Mouse (Mus musculus) kidney, postnatal 14 days (tissue): ENCODE data around the gene L3mbtl2.
"Not testable (repeated sequence)": the region's sequence is repeated elsewhere in the genome, so short reads cannot be mapped to it uniquely, and the experiment has no call there.

Source experiments
- DNase-seq: peaks from one replicate; pipeline ENCODE4 v3.0.0; 2022; ENCODE audit warnings: mixed read lengths

Gene L3mbtl2

DNA sequence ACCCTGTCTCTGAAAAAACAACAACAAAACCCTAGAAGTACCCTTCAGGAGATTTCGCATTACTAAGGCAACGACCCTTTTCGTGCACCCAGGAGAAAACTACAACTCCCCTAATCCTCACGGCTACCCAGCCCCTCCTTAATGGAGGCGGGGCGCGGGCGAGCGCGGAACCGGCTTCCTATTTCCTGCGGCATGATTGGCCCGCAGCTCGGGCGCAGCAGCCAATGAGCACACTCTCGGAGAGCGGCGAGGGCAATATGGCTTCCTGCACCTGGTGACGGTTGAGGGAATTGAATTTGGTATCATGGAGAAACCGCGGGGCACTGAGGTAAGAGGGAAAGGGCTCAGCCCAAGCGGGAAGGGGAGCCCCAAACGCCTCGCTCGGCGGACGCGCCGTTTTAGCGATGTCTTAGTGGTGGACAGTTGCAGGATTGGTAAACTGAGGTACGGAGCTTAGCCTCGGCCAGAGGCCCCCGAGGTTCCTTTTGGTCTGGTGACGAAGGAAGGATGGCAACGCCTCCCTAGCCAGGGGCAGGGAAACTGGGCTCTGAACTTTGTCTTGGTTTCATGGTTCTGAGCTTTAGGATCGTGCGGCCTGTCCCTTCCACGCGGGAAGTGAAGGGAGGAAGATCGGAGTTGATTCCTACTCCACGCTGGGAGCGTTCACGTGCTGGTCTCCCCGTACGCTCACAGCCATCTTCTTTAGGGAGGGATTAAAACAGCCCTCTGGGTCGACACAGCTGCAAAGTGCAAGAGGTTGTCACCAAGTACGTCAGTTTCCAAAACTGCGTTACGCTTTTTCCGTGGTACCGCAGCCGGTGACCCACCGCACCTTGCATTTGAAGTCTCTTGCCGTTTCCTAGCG, at the start of gene L3mbtl2:
Gene L3mbtl2 (plus strand): TSS at position 193 of the 865 bp plus-strand sequence.
- DNase-seq, result peak; percentile 94

DNA sequence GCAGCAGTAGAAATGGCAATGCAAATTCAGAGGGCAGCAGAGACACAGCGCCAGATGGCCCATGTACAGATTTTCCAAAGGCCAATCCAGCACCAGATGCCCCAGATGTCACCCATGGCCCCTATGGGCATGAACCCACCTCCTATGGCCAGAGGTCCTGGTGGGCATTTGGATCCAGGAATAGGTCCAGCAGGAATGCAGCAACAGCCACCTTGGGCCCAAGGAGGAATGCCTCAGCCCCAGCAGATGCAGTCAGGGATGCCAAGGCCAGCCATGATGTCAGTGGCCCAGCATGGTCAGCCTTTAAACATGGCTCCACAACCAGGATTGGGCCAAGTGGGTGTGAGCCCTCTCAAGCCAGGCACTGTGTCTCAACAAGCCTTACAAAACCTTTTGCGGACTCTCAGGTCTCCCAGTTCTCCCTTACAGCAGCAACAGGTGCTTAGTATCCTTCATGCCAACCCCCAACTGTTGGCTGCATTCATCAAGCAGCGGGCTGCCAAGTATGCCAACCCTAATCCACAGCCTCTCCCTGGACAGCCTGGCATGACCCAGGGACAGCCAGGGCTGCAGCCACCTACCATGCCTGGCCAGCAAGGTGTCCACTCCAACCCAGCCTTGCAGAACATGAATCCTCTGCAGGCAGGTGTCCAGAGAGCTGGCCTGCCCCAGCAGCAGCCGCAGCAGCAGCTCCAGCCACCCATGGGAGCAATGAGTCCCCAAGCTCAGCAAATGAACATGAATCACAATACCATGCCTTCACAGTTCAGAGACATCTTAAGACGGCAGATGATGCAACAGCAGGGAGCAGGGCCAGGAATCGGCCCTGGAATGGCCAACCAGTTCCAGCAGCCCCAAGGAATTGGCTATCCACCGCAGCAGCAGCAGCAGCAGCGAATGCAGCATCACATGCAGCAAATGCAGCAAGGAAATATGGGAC, 13.9 kb upstream of the L3mbtl2 start:
- no peak for DNase-seq

DNA sequence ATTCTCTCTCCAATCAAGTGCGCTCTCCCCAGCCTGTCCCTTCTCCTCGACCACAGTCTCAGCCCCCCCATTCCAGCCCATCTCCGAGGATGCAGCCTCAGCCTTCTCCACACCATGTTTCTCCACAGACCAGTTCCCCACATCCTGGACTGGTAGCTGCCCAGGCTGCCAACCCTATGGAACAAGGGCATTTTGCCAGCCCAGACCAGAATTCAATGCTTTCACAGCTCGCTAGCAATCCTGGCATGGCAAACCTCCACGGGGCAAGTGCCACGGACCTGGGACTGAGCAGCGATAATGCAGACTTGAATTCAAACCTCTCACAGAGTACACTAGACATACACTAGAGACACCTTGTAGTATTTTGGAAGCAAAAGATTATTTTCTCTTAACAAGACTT, 13.1 kb upstream of the L3mbtl2 start:
- peak; percentile 7 for DNase-seq

DNA sequence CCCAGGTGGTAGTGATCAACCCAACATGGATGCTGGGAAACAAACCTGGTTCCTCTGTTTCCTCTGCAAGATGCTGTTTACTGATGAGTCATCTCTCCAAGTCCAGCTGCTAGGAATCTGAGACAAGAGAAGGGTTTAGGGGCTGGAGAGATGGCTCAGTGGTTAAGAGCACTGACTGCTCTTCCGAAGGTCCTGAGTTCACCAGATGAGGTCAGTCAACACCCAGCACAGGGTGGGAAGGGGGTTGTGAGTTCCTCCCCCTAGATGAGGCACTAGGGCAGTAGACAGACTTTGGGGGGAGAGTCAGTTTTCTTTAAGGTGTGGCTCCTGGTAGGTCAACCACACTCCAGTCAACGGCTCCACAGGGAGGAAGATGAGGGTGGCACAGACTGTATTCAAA, 2.0 kb upstream of the L3mbtl2 start:
- no peak for DNase-seq

DNA sequence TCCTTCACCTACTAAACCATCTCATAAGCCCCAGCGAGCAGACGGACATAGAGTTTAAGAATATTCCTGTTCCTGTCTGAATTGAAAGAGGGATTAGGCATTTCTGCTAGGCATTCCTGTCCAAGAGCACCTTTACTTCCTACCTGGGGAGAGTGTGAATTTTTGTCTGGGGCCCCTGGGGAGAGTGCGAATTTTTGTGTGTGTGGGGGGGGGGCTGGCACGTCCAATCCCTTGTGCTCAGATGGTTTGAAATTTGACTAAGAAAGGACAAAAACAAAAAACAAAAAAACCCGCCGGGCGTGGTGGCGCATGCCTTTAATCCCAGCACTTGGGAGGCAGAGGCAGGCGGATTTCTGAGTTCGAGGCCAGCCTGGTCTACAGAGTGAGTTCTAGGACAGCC, 408 bp upstream of the L3mbtl2 start:
- no peak for DNase-seq

DNA sequence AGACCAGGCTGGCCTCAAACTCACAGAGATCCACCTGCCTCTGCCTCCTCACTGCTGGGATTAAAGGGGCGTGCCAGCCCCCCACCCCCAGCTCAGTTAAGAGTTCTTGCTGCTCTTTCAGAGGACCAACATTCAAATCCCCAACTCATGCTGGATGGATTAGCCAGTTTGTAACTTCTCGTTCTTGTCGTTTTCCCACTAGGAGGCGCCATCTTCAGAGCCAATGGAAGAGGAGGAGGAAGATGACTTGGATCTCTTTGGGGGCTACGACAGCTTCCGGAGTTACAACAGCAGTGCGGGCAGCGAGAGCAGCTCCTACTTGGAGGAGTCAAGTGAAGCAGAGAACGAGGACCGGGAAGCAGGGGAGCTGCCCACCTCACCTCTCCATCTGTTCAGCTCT, 3.3 kb downstream of the L3mbtl2 start:
- DNase-seq, result no peak

DNA sequence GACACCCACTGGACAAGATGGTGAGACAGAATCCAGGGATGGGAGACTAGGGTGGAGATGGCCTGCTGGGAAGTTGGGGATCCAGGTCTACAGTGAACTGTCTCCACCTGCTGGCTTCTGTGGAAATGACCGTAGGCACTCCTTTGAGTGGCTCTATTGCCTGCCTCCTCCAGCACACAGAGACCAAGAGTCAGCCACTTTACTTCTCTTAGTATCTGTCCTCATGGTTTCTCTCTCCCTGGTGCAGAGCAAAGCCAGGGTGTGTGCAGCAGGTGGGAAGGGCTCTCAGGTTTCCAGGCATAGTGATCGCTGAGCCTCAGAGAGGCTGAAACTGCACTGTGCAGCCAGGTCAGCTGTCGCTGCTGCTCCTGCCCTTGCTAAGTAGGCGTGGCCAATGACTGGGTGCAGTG, 6.5 kb downstream of the L3mbtl2 start:
- DNase-seq, result peak; percentile 56

DNA sequence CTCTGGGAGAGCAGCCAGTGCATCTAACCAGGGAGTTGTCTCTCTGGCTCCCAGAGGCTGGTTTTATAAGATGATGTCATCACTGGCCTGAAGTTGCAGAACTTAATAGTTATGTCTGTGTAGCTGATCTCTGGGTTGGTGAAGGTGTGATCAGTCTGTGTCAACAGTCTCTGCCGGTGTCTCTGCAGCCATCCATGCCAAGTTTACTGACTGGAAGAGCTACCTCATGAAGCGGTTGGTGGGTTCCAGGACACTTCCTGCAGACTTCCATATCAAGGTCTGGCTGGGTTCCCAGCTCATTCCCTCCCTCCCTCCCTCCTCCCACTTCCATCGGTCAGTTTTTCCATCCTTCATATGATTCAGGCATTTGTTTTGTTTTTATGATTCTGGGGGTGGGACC, 12.9 kb downstream of the L3mbtl2 start:
- no peak for DNase-seq

DNA sequence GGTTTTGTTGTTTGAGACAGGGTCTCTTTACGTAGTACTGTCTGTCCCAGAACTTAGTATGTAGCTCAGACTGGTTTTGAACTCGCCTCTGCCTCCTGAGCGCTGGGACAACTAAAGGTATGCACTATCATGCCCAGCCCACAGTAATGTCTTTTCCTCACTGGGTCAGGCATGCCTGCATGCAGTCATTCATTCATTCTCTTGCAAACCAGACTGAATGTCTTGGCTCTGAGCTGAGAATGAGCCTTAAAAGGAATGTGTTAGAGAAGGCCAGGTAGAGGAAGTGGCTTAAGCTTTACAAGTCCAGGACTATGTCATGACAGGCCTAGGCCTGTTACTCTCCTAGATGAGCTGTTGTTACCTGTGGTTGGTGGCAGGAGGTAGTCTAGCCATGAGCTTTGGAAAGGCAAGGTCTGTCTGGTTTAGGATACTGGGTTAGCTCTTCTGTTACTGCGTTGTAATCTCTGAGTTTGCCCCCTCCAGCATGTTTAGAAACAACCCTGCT, 16.7 kb downstream of the L3mbtl2 start:
- no peak for DNase-seq

DNA sequence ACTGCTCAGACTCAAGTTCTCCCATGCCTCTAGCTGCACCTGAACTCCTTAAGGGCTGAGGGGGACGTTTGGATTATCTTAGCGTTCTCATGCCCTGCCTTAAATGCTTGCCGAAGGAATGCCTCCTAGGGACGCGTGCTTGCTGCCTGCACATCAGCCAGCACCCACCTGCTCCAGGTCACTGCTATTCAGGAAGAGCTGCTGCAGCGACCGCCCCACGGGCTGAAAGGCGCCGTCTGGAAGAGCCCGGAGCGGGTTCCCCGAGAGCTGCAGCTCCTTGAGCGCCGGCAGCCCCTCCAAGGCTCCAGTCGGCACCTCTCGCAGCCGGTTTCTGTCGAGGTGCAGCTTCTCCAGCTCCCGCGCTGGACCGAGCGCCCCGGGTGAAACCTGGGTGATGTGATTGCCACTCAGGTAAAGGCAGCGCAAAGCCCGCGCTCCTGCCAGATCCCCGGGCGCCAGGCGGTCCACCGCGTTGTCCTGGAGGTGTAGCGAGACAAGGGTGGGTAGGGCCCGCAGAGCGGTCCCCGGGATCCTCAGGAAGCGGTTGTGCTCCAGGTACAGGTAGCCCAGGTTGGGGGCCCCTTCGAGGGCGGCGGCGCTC, 29.8 kb downstream of the L3mbtl2 start:
- no peak for DNase-seq

DNA sequence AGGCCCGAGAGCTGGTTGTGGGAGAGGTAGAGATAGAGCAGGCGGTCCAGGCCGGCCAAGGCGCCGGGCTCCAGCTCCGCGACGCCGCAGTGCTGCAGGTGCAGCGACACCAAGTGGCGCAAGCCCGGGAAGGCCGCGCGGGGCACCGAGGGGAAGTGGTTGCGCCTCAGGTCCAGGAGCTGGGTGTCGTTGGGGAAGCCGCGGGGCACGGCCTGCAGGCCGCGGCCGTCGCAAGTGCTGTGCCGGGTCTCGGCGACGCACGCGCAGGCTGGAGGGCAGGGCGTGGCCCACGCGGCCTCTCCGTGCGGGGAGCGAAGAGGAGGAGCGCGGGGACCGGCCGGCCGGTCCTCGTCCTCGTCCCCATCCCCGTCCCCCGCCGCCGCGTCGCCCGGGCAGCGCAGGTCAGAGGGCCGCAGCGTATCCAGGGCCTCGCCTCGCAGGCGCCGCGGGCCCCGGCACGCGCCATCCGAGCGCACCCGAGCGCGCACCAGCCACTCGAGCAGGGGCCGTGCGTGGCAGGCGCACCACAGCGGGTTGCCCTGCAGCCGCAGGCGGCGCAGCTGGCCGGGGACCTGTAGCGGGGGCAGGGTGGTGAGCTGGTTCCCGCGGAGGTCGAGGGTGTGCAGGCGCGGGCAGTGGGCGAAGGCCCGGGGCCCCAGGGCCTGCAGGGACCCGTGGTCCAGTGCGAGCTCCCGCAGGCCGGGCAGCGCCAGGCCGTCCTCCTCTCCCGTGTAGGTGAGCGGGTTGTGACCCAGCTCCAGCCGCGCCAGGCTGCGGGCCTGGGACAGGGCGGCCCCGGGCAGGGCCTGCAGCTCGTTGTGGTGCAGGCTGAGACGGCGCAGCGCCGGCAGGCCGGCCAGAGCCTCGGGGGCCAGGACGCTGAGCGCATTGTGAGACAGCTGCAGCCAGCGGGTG, 30.5 kb downstream of the L3mbtl2 start:
- peak; percentile 90 for DNase-seq

DNA sequence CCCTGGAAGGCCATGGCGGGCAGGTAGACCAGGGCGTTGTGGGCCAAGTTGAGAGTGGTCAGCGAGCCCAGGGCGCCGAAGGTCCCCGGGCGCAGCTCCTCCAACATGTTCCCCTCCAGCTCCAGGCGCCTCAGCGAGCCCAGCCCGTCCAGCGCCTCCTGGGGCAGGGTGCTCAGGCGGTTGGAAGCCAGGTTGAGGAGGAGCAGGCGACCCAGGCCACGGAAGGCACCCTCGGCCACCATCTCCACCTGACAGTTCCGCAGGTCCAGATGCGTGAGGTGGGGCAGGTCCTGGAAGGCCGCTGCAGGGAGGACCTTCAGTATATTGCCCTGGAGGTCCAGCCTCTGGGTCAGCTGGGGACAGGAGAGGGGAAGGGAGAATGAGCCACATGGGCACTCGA, 31.2 kb downstream of the L3mbtl2 start:
- DNase-seq, result no peak

DNA sequence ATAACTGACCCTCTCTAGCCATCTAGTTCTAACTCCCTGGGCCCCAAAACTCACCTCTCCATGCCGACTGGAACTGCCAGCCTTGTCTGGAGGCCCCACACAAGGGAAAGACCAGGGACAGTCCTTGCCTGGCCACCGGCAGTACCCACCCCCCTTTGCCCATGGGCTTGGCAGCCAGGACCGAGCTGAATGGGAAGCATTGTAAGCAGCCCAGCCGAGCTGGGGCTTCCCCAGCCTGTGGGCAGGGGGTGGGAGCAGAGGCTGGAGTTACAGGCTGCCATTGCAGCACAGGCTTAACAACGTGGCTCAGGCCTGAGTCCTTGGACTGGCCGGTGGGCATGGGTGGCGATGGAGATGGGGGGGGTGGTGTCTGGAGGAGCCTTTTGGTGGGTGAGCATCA, 33.5 kb downstream of the L3mbtl2 start, which contains the start of gene Chadl:
Gene Chadl (minus strand): TSS at position 113 of the 400 bp plus-strand sequence.
- DNase-seq, result no peak

DNA sequence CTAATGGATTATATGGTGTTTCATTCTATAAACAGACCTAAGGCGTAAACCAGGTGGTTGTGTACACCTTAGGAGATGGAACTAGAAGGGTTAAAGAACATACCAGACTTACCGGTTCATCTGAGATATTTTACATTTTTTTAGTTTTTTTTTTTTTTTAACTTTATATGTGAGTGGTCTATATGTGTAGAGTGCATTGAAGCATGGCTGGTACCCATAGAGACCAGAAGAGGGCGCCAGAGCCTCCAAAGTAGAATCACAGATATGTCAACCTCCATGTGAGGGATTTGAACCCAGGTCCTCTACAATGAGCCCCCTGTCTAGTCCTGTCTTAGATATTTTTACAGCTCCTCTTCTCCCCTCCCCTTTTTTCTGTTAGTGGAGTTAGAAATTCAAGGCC, 34.2 kb downstream of the L3mbtl2 start:
- peak; percentile 33 for DNase-seq

DNA sequence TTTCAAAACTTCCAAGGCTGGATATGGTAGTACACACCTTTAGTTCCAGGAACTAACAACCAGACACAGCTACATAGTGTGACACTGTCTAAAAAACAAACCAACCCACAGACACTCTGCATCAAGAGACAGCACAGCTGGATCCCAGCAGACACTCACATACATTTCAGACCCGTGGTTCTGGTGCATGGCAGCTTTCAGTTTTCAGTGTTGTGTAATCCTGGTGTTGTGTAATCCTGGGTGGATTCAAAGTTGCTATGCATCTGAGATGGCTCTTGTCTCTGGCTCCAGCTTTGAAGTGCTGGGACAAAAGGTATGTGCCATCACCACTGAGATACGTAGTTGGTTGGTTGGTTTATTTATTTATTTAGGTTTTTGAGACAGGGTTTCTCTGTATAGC, 34.8 kb downstream of the L3mbtl2 start:
- no peak for DNase-seq

DNA sequence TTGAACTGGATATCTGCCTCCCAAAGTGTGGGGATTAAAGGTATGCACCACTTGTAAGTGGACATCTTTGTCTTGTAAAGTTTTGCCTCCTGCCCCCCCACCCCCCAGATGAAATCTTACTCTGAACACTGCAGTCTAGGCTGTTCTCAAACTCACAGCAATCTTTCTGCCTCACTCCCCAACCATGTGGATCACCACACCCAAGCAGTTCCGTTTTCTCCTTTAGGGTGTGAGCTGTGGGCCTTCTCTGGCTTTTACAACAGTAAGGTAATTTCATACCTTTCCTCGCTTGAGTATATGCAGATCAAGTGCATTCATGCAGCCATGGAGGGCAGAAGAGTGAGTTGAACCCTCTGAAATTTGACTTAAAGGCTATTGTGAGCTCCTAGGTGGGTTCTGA, 36.5 kb downstream of the L3mbtl2 start:
- DNase-seq, result no peak

DNA sequence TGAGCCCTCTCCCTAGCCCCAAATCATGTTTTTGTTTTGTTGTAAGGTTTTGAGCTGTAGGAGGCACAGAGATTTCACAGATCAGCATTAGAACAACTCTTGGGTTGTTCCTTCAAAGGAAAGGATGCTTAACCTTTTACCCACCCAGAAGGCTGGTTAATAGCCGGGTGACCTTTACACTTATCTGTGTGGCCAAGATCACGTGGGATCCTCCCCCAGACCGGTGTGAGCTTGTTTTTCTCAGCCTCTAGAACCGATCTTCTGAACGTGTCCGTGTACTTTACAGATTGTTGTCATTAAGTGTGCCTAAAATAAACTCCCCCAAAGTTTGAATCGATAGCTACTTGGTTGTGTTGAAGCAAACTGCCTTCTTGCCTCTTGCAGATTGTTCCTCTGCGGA, 36.9 kb downstream of the L3mbtl2 start:
- DNase-seq, result peak; percentile 78

DNA sequence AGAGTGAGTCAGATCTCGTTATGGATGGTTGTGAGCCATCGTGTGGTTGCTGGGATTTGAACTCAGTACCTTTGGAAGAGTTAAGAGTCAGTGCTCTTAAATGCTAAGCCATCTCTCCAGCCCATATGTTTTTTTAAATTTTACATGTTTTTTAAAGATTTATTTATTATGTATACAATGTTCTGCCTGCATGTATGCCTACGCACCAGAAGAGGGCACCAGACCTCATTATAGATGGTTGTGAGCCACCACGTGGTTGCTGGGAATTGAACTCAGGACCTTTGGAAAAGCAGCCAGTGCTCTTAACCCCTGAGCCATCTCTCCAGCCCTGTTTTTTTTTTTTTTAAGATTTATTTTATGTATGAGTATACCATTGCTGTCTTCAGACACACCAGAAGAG, 37.7 kb downstream of the L3mbtl2 start:
- not testable (repeated sequence) for DNase-seq

DNA sequence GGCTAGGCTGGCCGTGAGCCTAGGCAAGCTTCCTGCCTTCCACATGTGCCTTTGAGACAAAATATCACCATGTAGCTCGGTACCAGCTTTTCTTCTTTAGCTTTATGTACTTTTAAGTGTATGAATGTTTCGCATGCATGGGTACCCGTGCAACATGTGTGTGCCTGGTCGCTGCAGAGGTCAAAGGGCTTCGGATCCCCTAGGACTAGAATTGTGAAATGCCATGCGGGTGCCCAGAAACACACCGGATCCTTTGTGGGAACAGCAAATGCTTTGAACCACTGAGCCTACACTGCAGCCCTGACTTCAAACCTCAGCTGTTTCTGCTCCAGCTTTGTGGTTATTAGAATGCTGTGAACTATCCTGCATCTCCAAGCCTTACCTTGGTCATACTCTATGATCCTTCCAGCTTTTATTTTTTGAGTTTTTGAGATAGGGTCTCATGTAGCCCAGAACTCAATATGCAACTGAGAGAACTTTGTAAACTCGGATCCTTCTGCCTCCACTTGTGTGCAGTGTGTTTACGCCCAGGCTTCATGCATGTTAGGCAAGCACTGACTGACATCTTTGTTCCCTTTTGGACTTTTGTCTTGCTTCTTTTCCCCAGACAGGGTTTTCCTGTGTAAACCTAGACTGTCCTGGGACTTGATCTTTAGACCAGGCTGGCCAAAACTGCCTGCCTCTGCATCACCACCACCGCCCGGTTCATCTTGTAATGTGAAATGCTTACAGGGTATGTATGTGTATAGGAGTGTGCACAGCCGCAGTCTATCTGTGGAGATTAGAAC, 38.8 kb downstream of the L3mbtl2 start:
- no peak for DNase-seq

DNA sequence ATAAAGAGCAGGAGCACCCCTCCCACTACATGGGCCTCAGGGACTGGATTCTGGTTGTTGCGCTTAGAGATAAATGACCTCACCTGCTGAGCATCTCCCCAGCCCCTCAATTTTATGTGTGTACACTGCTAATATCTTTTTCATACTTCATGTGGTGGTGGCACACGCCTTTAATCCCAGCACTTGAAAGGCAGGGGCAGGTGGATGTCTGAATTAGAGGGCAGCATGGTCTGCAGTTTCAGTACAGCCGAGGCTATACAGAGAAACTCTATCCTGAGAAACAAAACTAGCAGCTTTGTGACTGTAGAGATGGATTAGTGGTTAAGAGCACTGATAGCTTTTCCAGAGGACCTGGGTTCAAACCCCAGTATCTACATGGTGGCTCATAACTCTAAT, 39.4 kb downstream of the L3mbtl2 start:
- DNase-seq, result no peak

DNA sequence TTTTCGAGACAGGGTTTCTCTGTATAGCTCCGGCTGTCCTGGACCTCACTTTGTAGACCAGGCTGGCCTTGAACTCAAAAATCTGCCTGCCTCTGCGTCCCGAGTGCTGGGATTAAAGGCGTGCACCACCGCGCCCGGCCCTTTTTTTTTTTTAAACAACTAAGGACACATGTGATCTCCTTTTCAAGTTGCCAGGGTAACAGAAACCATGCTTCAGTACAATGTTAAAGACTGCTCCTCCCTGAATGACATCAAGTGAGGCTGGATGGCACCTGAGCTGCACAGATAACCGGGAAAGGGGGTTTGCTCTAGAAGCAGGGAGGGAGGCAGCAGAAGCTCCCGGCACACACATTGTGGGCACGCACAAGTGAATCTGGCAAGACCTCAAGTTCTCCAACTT, 45.3 kb downstream of the L3mbtl2 start:
- DNase-seq, result no peak
